8 mouse cellular contexts compared by ENCODE assay signal in the genomic region with DNA sequence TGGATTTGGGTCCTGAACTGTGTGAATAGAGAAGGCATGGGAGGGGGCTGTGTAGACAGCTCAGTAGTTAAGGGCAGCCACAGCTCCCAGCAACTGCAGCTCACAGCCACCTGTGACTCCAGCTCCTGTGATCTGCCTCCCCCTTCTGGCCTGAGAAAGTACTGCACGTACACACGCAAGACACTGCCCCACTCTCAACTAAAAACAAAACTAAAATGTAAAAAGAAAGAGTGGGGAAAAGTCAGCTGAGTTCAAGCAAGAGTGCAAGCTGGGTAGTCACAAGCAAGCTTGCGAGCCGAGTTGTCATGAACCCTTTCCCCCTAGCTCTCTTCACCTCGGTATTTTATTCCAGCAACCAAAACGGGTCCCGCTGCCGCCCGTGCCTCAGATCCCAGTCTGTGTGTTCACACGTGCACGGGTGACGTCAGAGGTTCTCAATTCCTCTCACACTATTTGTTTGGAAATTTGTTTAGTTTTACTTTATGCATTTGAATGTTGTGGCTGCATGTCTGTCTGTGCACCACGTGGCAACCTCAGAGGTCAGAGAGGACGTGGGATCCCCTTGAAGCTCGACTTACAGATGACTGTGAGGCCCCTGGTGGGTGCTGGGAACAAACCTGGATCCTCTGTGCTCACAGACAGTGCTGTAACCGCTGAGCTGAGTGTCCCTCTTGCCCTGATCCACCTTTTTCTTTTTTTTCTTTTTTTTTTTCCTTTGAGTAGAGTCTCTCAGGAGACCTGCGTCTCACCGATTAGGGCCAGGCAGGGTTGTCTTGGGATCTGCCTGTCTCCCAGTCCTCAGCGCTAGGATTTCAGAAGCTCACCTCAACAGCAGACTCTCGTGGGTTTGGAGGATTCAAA. TPM values are rescaled to one million over a fixed set of nuclear protein-coding genes. Genes with fewer than 3 reads are reported as not detected.
A peak's percentile ranks its signal among the peaks of the same experiment; 100 is the strongest.
DNase-seq lines count a peak whose midpoint lies in the region; ATAC-seq and TF ChIP-seq lines count a peak whose summit lies in the region.

No protein-coding gene starts in this region.

- H3K9ac ChIP-seq in forebrain, embryonic 11.5 days (ENCODE audit: low read length): peak overlapping the region; percentile 43
- H3K9ac ChIP-seq in liver, embryonic 16.5 days (ENCODE audit: low read depth, low read length): peak overlapping the region; percentile 52
- no peak overlapping the region for H3K9ac ChIP-seq in neural tube, embryonic 12.5 days
- no peak overlapping the region for H3K9ac ChIP-seq in stomach, postnatal 0 days (ENCODE audit: low read length)

- H3K4me3 ChIP-seq in forebrain, embryonic 11.5 days (ENCODE audit: low read depth, low read length): peak overlapping the region; percentile 18; the same call in 1 of the 2 replicates
- H3K4me3 ChIP-seq in liver, embryonic 16.5 days (ENCODE audit: low read depth, low read length): peak overlapping the region; percentile 53
- H3K4me3 ChIP-seq in neural tube, embryonic 12.5 days: no peak overlapping the region
- peak overlapping the region; percentile 35 for H3K4me3 ChIP-seq in stomach, postnatal 0 days (ENCODE audit: low read depth, low read length)

- WGBS in forebrain, embryonic 11.5 days: 12% methylated on average over 20 of the region's 20 CpGs
- 6% methylated on average over 20 of the region's 20 CpGs for WGBS in liver, embryonic 16.5 days (ENCODE audit: insufficient replicate concordance)
- WGBS in neural tube, embryonic 12.5 days: 10% methylated on average over 20 of the region's 20 CpGs
- 8% methylated on average over 20 of the region's 20 CpGs for WGBS in stomach, postnatal 0 days

- H3K27ac ChIP-seq in forebrain, embryonic 11.5 days (ENCODE audit: low read depth, low read length): no peak overlapping the region
- no peak overlapping the region for H3K27ac ChIP-seq in liver, embryonic 16.5 days (ENCODE audit: low read length)
- no peak overlapping the region for H3K27ac ChIP-seq in neural tube, embryonic 12.5 days
- H3K27ac ChIP-seq in stomach, postnatal 0 days (replicated peaks): no peak overlapping the region

- H3K36me3 ChIP-seq in forebrain, embryonic 11.5 days (ENCODE audit: control insufficient read depth, insufficient read depth, low read length): no peaks in the 10 kb centered on the region
- H3K36me3 ChIP-seq in liver, embryonic 16.5 days (ENCODE audit: control insufficient read depth, insufficient read depth): no peaks in the 10 kb centered on the region
- no peaks in the 10 kb centered on the region for H3K36me3 ChIP-seq in neural tube, embryonic 12.5 days
- H3K36me3 ChIP-seq in stomach, postnatal 0 days (ENCODE audit: control insufficient read depth, insufficient read depth, low read length): no peaks in the 10 kb centered on the region

- H3K4me1 ChIP-seq in forebrain, embryonic 11.5 days (replicated peaks; ENCODE audit: control insufficient read depth, insufficient read depth, low read length): peaks cover 6% of the 10 kb centered on the region; the same call in 1 of the 2 replicates
- peaks cover 9% of the 10 kb centered on the region for H3K4me1 ChIP-seq in liver, embryonic 16.5 days (ENCODE audit: control insufficient read depth, low read depth, low read length)
- H3K4me1 ChIP-seq in neural tube, embryonic 12.5 days: peaks cover 7% of the 10 kb centered on the region; the same call in 1 of the 2 replicates
- H3K4me1 ChIP-seq in stomach, postnatal 0 days (replicated peaks; ENCODE audit: control insufficient read depth, insufficient read depth): no peaks in the 10 kb centered on the region

- intact Hi-C loops in heart, postnatal 10 days (cut with DNase I): loop anchor here (1.0 to 5.0 kb wide), 2 partner anchors 63 to 132 kb away; no protein-coding TSS in a partner anchor

- peak; percentile 96 for TF ChIP-seq CTCF in stomach, postnatal 0 days (IDR thresholded peaks at IDR 0.05; ENCODE audit: low read depth)

- TF ChIP-seq EP300 in stomach, postnatal 0 days (optimal IDR thresholded peaks at IDR 0.05): no peak

- H3K9me3 ChIP-seq in forebrain, embryonic 11.5 days (ENCODE audit: control insufficient read depth, low read length): no peaks in the 10 kb centered on the region
- no peaks in the 10 kb centered on the region for H3K9me3 ChIP-seq in liver, embryonic 16.5 days (replicated peaks; ENCODE audit: control insufficient read depth, low read length)
- no peaks in the 10 kb centered on the region for H3K9me3 ChIP-seq in neural tube, embryonic 12.5 days
- H3K9me3 ChIP-seq in stomach, postnatal 0 days (ENCODE audit: control insufficient read depth, low read length): no peaks in the 10 kb centered on the region

- ATAC-seq in CD4-positive, CD25-positive, alpha-beta regulatory T cell, adult 4 months: peak; percentile 92
- peak; percentile 29; the same call in 1 of the 2 replicates for ATAC-seq in forebrain, embryonic 11.5 days (replicated peaks; ENCODE audit: low FRiP score)
- ATAC-seq in liver, embryonic 16.5 days (ENCODE audit: low read depth): peak; percentile 54
- ATAC-seq in neural tube, embryonic 12.5 days (ENCODE audit: low FRiP score, low read depth): no peak
- ATAC-seq in stomach, postnatal 0 days (ENCODE audit: low FRiP score, low TSS enrichment): peak; percentile 59

- peak overlapping the region; percentile 56 for H3K4me2 ChIP-seq in forebrain, embryonic 11.5 days (ENCODE audit: low read depth, low read length, severe bottlenecking)
- H3K4me2 ChIP-seq in liver, embryonic 16.5 days (ENCODE audit: low read depth, low read length): peak overlapping the region; percentile 83
- H3K4me2 ChIP-seq in neural tube, embryonic 12.5 days (replicated peaks): peak overlapping the region; percentile 49
- peak overlapping the region; percentile 59 for H3K4me2 ChIP-seq in stomach, postnatal 0 days (replicated peaks; ENCODE audit: low read depth)

- H3K27me3 ChIP-seq in forebrain, embryonic 11.5 days (ENCODE audit: control insufficient read depth, insufficient read depth, low read length): peaks cover 26% of the 10 kb centered on the region
- peaks cover 69% of the 10 kb centered on the region for H3K27me3 ChIP-seq in liver, embryonic 16.5 days (ENCODE audit: control insufficient read depth, insufficient read depth, low read depth, low read length)
- H3K27me3 ChIP-seq in neural tube, embryonic 12.5 days (replicated peaks): peaks cover 59% of the 10 kb centered on the region
- H3K27me3 ChIP-seq in stomach, postnatal 0 days (ENCODE audit: control insufficient read depth, insufficient read depth, low read length): peaks cover 2% of the 10 kb centered on the region

- DNase-seq in c-Kit-negative CD71-positive TER-119-positive erythroid progenitor cells, embryonic 14.5 days (ENCODE audit: low read depth, low spot score): peak; percentile 62
- DNase-seq in forebrain, embryonic 11.5 days (ENCODE audit: low spot score): peak; percentile 87
- DNase-seq in heart, postnatal 10 days: peak; percentile 85 to 92
- peak; percentile 91 to 92 for DNase-seq in kidney, postnatal 4 days
- peak; percentile 85 for DNase-seq in stomach, postnatal 0 days (ENCODE audit: low spot score)

RNA-seq across cellular contexts. Expression of a gene that starts 15.0 kb away (rescaled TPM):
- not detected for polyA plus RNA-seq in CD4-positive, CD25-positive, alpha-beta regulatory T cell, adult 4 months (2017; shearing (Covaris generic))
- 0.49 and 0.53 TPM in 2 replicates for polyA plus RNA-seq in forebrain, embryonic 11.5 days (2014; fragmentation: Nextera tagmentation; extraction: Ambion mirVana)
- total RNA-seq in heart, postnatal 10 days (2021): not detected
- polyA plus RNA-seq in liver, embryonic 16.5 days (2015; fragmentation: Nextera tagmentation; extraction: Ambion mirVana): 0.02 TPM in 1 of 2 replicates, not detected in the other
- 1.0 and 1.2 TPM in 2 replicates for polyA plus RNA-seq in neural tube, embryonic 12.5 days (2016; fragmentation: Nextera tagmentation; extraction: Ambion mirVana)
- polyA plus RNA-seq in stomach, postnatal 0 days (2015; fragmentation: Nextera tagmentation; extraction: Ambion mirVana): 0.01 and 0.02 TPM in 2 replicates

RNA-seq across cellular contexts. Expression of a gene that starts 29.3 kb away (rescaled TPM):
- polyA plus RNA-seq in CD4-positive, CD25-positive, alpha-beta regulatory T cell, adult 4 months (2017; shearing (Covaris generic)): not detected
- 0.35 and 0.59 TPM in 2 replicates for polyA plus RNA-seq in forebrain, embryonic 11.5 days (2014; fragmentation: Nextera tagmentation; extraction: Ambion mirVana)
- not detected for total RNA-seq in heart, postnatal 10 days (2021)
- 0.02 TPM in 1 of 2 replicates, not detected in the other for polyA plus RNA-seq in liver, embryonic 16.5 days (2015; fragmentation: Nextera tagmentation; extraction: Ambion mirVana)
- 1.0 TPM in 2 replicates for polyA plus RNA-seq in neural tube, embryonic 12.5 days (2016; fragmentation: Nextera tagmentation; extraction: Ambion mirVana)
- 0.02 and 0.10 TPM in 2 replicates for polyA plus RNA-seq in stomach, postnatal 0 days (2015; fragmentation: Nextera tagmentation; extraction: Ambion mirVana)

RNA-seq across cellular contexts. Expression of a gene that starts 51.7 kb away (rescaled TPM):
- 10 to 100 TPM; 13.6 to 16.4 TPM for polyA plus RNA-seq in CD4-positive, CD25-positive, alpha-beta regulatory T cell, adult 4 months (2017; shearing (Covaris generic))
- polyA plus RNA-seq in forebrain, embryonic 11.5 days (2014; fragmentation: Nextera tagmentation; extraction: Ambion mirVana): 34.9 and 37.1 TPM in 2 replicates
- total RNA-seq in heart, postnatal 10 days (2021): 10 to 100 TPM; 20.3 to 21.5 TPM
- 10.9 and 12.1 TPM in 2 replicates for polyA plus RNA-seq in liver, embryonic 16.5 days (2015; fragmentation: Nextera tagmentation; extraction: Ambion mirVana)
- 35.6 and 35.9 TPM in 2 replicates for polyA plus RNA-seq in neural tube, embryonic 12.5 days (2016; fragmentation: Nextera tagmentation; extraction: Ambion mirVana)
- 7.1 and 8.5 TPM in 2 replicates for polyA plus RNA-seq in stomach, postnatal 0 days (2015; fragmentation: Nextera tagmentation; extraction: Ambion mirVana)

Comparison
In these comparisons a context has a peak if more than half of its experiments do, and no peak if none do; other contexts are left out.
1. H3K9ac ChIP-seq: peak in forebrain, embryonic 11.5 days (single experiment) and liver, embryonic 16.5 days (single experiment); none in neural tube, embryonic 12.5 days (single experiment) and stomach, postnatal 0 days (single experiment).
2. Peak in every context shown above with its lines, with median percentiles within 50 percentile points of each other: DNase-seq and H3K4me2 ChIP-seq.